Mouse (Mus musculus) layer of hippocampus, postnatal 36 days (tissue): ENCODE measurements at regions not wholly inside any gene's neighbourhood (a gene's known extent, or its start where the extent isn't known, plus 50 kb on each side); places are given as distances from the start of the nearest gene placed in this dataset.
"Not testable (repeated sequence)": the region's sequence is repeated elsewhere in the genome, so short reads cannot be mapped to it uniquely, and the experiment has no call there.

Experiments used
- DNase-seq, 2 experiments: peaks; one replicate each; pipeline ENCODE4 v3.0.0; 2022

DNA sequence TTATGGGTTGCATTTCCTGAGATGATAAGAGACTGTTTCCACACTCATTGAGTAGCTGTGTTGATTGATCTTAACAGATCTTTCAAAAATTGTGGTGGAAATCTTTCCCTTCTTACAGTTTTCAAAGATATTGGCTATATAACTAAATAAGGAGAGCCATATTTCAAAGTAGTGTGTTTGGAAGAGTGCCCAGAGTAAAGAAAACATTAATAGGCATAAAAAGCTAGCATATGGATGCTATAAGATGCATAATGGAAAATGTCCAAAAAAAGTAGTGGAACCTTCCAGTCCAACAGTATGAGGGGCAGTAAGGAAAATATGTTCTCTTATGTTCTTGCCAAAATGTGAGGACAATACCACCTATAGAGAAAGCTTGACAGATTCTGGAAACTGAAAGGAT is 137.2 kb upstream of the Speer3 start:
- DNase-seq, result no peak

DNA sequence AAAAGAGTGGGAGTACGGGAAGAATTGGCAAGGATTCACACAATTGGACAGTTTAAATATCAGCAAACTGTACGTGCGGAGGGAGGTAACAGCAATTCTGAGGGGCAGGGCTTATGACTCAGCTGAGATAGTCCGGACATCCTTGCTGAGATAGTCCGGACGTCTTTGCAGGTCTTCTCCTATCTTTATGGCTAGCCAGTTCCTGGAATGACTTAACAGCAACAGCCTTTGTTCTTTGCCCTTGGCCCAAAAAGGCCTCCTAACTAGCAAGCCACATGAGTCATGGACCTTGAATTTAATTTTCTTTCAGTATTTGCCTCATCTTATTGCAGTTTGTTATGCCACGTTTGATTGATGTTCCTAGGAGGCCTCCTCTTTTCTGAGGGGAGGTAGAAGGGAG is 133.1 kb upstream of the Speer3 start:
- not testable (repeated sequence) for DNase-seq

DNA sequence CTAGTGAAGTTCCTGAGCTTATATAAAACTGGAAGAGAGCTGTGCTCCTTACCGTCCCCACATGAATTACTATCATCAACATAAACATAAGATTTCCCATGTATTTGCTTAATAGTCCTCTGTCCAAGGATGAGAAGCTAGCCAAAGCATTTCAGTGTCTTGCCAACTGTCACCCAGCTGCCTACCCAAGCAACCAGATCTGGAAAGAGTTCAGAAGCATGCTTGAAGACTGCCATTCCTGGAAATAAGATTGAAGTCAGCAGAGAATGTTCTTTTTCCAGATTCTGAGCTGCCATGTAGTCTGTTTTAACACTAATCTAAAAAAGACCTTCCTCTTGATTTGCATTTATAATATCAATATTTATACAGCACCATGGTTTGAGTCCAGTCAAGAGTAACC is 131.9 kb upstream of the Speer3 start:
- DNase-seq, result no peak

DNA sequence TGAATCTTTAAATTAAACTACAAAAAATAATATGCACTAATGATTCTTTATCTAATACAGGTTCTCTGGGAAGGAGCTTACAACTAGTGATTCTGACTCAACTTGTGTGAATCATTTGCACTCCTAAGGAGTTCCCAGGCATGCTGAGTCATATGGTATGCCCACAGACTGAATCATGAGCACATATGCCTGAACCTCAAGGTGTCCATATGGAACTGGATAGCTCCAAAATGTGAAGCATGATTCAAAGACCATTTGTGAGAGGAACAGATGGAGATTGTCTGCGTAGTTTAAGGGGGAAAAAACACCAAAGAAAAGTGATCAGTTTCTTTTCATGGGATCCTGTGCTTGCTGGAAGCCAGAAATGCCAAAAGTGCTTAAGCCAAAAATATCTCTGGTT is 124.0 kb upstream of the Speer3 start:
- peak; percentile 39 to 43 for DNase-seq

DNA sequence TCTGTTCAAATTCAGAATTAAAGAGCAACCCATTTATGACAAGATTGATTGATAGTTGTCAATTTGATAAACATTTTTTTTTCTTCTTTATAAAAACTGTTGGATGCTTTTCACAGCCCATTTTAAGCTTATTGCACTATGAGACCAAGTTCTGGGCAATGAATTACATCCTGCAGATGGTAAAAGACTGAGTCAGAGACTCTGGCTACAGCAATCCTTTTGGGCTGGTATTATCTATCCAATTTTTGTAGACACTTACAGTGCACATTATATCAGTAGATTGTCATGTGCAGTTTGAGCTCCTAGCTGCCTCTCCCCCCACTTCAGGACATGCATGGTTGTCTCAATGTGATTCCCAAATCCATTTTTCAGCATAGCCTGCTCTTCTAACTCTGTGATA is 122.6 kb upstream of the Speer3 start:
- DNase-seq, result no peak

DNA sequence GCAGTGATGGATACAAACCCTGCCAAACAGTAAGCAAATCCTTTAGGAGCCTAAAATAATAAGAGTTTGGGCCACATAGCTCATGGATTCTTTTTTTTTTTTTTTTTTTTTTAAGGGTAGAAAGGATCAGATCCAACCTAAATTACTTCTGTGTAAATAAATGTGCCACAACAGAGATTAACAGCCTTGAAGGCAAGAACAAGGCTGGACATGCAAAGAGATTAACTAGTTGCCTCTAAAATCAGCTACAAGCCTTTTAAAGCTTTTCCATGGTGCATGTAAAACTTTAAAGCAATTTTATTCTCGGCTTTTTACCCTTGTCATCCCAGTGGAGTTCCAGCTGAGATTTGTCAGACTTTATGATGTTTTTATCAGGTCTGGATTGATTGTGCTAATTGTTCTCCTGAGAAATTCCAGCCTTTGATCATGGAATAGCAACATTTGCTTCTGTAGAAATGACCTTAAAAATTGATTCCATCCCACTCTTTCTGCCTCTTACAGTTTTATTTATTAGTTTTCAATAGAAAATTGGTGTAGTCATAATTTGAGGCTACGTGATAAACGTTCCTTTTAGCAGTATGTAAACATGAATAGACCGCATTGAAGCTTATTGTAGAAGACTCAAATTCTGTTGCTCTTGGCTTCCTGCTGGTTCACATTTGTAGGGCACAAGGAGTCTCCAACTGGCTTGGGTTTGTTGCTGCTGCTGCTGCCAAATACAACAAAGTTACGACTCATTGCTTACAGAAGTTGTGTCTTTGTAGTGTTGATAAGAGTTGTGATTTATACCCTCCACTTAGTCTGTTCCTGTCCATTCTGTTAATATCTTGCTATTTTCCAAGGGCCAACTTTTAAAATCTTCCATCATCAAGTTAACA is 100.3 kb upstream of the Speer3 start:
- no peak for DNase-seq

DNA sequence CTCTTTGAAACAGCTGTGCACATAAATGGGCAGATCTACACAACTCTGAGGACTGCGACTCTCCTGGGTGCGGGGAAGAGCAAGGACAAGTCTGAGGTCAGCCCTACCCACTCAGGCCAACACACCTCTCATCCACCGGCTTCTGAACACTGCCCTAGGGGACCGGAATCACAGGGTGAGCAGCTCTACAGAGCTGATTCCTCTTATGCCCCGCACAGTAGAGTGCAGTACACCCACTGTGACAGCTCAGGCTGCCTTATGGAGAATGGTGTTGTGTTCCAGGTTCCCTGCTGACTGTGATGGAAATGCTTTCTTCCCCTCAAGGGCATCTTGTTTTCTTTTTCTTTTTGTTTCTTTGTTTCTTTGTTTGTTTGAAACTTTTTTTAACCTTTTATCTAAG is 96.6 kb upstream of the Speer3 start:
- no peak for DNase-seq
